Mouse (Mus musculus) A20 (cell line): ENCODE measurements at regions not wholly inside any gene's neighbourhood (a gene's known extent, or its start where the extent isn't known, plus 50 kb on each side); places are given as distances from the start of the nearest gene placed in this dataset.

Source experiments
- DNase-seq: peaks from one replicate; pipeline ENCODE4 v3.0.0-alpha.2; 2011; ENCODE audit warnings: low read depth, low spot score

- no peak for DNase-seq
Measured at GRCm38 (mm10) chr15:5507545-5507913, 263.5 kb upstream of the Ptger4 start.

GRCm38 (mm10) chr15:5510056-5510455 is 266.1 kb upstream of the Ptger4 start:
- no peak for DNase-seq

- DNase-seq = no peak
Measured at GRCm38 (mm10) chr15:5511046-5511445, 267.1 kb upstream of the Ptger4 start.

GRCm38 (mm10) chr15:5512546-5512945 is 268.6 kb upstream of the Ptger4 start:
- no peak for DNase-seq

- no peak for DNase-seq
Measured at GRCm38 (mm10) chr15:5513146-5513545, 269.2 kb upstream of the Ptger4 start.

- DNase-seq = peak; percentile 47
Measured at GRCm38 (mm10) chr15:5514217-5514616, 270.2 kb upstream of the Ptger4 start.

- DNase-seq = no peak
Measured at GRCm38 (mm10) chr15:5517244-5517966, 273.4 kb upstream of the Ptger4 start.

- DNase-seq = no peak
Measured at GRCm38 (mm10) chr15:5519552-5519951, 275.6 kb upstream of the Ptger4 start.

- no peak for DNase-seq
Measured at GRCm38 (mm10) chr15:5519997-5520396, 276.0 kb upstream of the Ptger4 start.

GRCm38 (mm10) chr15:5528619-5529018 is 284.6 kb upstream of the Ptger4 start:
- DNase-seq = no peak

- no peak for DNase-seq
Measured at GRCm38 (mm10) chr15:5533656-5534055, 289.7 kb upstream of the Ptger4 start.

- DNase-seq = no peak
Measured at GRCm38 (mm10) chr15:5537432-5537831, 293.4 kb upstream of the Ptger4 start.

- DNase-seq = no peak
Measured at GRCm38 (mm10) chr15:5539301-5539928, 295.4 kb upstream of the Ptger4 start.

GRCm38 (mm10) chr15:5554526-5554925 is 310.5 kb upstream of the Ptger4 start:
- peak; percentile 34 for DNase-seq

- DNase-seq = no peak
Measured at GRCm38 (mm10) chr15:5554926-5555325, 310.9 kb upstream of the Ptger4 start.

GRCm38 (mm10) chr15:5555381-5556066 is 311.5 kb upstream of the Ptger4 start:
- no peak for DNase-seq

GRCm38 (mm10) chr15:5561783-5562182 is 317.8 kb upstream of the Ptger4 start:
- DNase-seq = no peak

- DNase-seq = no peak
Measured at GRCm38 (mm10) chr15:5574366-5574765, 330.4 kb upstream of the Ptger4 start.

GRCm38 (mm10) chr15:5579559-5579958 is 335.6 kb upstream of the Ptger4 start:
- DNase-seq = no peak

- no peak for DNase-seq
Measured at GRCm38 (mm10) chr15:5580416-5580815, 336.4 kb upstream of the Ptger4 start.

GRCm38 (mm10) chr15:5584381-5584780 is 340.4 kb upstream of the Ptger4 start:
- no peak for DNase-seq

- no peak for DNase-seq
Measured at GRCm38 (mm10) chr15:5604732-5605266, 360.8 kb upstream of the Ptger4 start.

- DNase-seq = no peak
Measured at GRCm38 (mm10) chr15:5607533-5607932, 363.5 kb upstream of the Ptger4 start.
